Mouse (Mus musculus) liver, embryonic 15.5 days (tissue): Measurements from ENCODE around the gene Gm13539. TPM values are rescaled to one million over a fixed set of nuclear protein-coding genes. Genes with fewer than 3 reads are reported as not detected.
A peak's percentile ranks its signal among the peaks of the same experiment; 100 is the strongest.
"Not testable (repeated sequence)": the region's sequence is repeated elsewhere in the genome, so short reads cannot be mapped to it uniquely, and the experiment has no call there.

Experiments
- ATAC-seq: fragments of 200-750 bp; cut with Nextera tagmentation; 2 replicates; pipeline ENCODE4 v1.8.0; 2017; ENCODE audit warnings: moderate number of reproducible peaks, mild to moderate bottlenecking, moderate library complexity; ENCODE audit not compliant: insufficient read depth
- H3K27ac ChIP-seq: fragments of 300-500 bp; sonication (generic); replicated peaks from 2 replicates; pipeline ENCODE4 v1.5.1; 2015; ENCODE audit warnings: mild to moderate bottlenecking, inconsistent platforms
- H3K27me3 ChIP-seq: fragments of 300-500 bp; sonication (generic); 2 replicates; pipeline ENCODE4 v1.6.1; 2015; ENCODE audit warnings: mild to moderate bottlenecking, inconsistent platforms
- H3K36me3 ChIP-seq: fragments of 300-500 bp; sonication (generic); replicated peaks from 2 replicates; pipeline ENCODE4 v1.6.1; 2015; ENCODE audit warnings: moderate library complexity, mild to moderate bottlenecking, inconsistent platforms
- H3K4me1 ChIP-seq: fragments of 300-500 bp; sonication (generic); replicated peaks from 2 replicates; pipeline ENCODE4 v1.6.1; 2015; ENCODE audit warnings: inconsistent platforms
- H3K4me2 ChIP-seq: fragments of 300-500 bp; sonication (generic); 2 replicates; pipeline ENCODE4 v1.6.1; 2015; ENCODE audit warnings: moderate library complexity, mild to moderate bottlenecking, inconsistent platforms
- H3K4me3 ChIP-seq: fragments of 300-500 bp; sonication (generic); replicated peaks from 2 replicates; pipeline ENCODE4 v1.5.1; 2015; ENCODE audit warnings: mild to moderate bottlenecking, inconsistent platforms
- H3K9ac ChIP-seq: fragments of 300-500 bp; sonication (generic); 2 replicates; pipeline ENCODE4 v1.6.1; 2015; ENCODE audit warnings: moderate library complexity, mild to moderate bottlenecking, inconsistent platforms
- H3K9me3 ChIP-seq: fragments of 300-500 bp; sonication (generic); replicated peaks from 2 replicates; pipeline ENCODE4 v1.6.1; 2016; ENCODE audit warnings: inconsistent platforms
- WGBS: fragments of 180-500 bp; shearing (Covaris S2); methylation state at CpG from one replicate; pipeline ENCODE4 v1.1.7; 2015; ENCODE audit warnings: mixed read lengths; ENCODE audit not compliant: insufficient replicate concordance; 5-methylcytosine and 5-hydroxymethylcytosine counted together
- polyA plus RNA-seq: library from polyadenylated mRNA; unstranded; fragments of >200 nt; fragmentation: Nextera tagmentation; extraction: Ambion mirVana; gene quantifications from 2 replicates; pipeline ENCODE4 v1.2.1, GENCODE M21; 2015

Gene Gm13539
- polyA plus RNA-seq, 1 experiment from 2014 or later = not detected

DNA sequence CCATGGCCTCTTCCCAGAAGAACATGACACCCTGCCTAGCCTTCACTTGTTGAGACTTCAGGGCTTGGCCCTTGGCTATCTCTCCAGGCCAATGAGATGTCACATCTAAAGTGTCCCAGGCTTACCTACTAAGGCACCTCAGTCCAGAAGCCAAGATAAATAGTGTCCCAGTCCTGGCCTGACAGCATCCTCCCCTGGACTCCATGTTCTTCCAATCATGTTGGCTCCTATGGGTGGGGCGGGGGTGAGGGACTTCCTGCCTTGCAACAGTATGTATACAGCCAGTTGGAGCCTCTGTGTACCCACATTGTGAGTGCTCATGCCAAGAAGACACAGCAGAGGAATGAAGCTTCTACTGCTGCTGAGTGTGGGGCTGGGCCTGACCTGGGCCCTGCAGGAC is 5.3 kb upstream of the Gm13539 start, which contains the start of gene Lcn11:
Gene Lcn11 (plus strand): TSS at position 301 of the 400 bp plus-strand sequence.
- Histone ChIP-seq H3K9ac (no peak within 1 kb of the TSS), H3K36me3 (no peaks in the 10 kb centered on the region), H3K27me3 (no peaks in the 10 kb centered on the region; the same call in 1 of the 2 replicates), H3K4me2 (no peak within 1 kb of the TSS), H3K9me3 (no peaks in the 10 kb centered on the region), H3K4me3 (no peak within 1 kb of the TSS), H3K4me1 (no peaks in the 10 kb centered on the region), H3K27ac (no peak within 1 kb of the TSS)
- ATAC-seq = no peak
- 70% methylated on average over 1 of the region's 1 CpGs for WGBS

DNA sequence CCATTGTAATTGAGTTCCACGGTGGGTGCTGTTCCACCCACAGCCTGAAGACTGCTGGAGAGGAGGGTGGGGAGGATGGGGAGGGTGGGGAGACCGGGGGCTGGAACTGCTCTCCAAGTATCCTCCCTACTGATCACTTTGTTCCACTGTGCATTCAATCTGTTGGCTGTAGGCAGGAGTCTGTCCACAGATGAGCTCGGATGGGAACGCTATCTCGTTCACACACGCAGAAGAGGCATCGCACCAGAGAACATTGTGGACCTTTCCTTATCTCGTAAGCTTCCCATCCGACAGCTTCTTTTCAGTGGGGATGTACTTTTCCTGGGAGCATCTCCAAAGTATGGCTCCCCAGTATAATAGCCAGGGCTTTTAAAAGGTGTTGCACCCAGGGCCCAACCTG is 3.0 kb upstream of the Gm13539 start:
- no peak overlapping the region for H3K4me2 ChIP-seq
- H3K9ac ChIP-seq = no peak overlapping the region
- WGBS = 62% methylated on average over 9 of the region's 9 CpGs
- H3K27ac ChIP-seq = no peak overlapping the region
- no peaks in the 10 kb centered on the region for H3K4me1 ChIP-seq
- no peaks in the 10 kb centered on the region for H3K36me3 ChIP-seq
- no peaks in the 10 kb centered on the region; the same call in 1 of the 2 replicates for H3K27me3 ChIP-seq
- no peaks in the 10 kb centered on the region for H3K9me3 ChIP-seq
- ATAC-seq = no peak
- no peak overlapping the region for H3K4me3 ChIP-seq

DNA sequence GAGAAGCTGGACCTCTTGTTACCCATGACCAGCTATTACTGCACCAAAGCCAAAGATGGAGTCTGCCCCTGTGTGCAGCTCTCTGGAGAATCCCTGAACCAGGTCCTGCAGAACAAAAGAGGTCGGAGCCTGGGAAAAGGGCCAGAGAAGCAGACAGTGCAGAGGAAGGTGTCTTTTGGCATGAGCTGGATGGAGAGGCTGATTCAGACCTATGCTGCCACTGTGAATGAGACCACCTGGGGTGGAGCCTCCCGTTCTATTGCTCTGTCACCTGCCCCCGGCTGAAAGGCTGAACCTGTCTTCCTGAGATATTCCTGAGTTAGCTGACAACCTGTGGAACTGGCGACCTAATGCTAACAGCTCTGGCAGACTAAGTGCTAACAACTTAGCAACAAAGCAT is 1.1 kb upstream of the Gm13539 start:
- Histone ChIP-seq H3K4me3 (no peak overlapping the region), H3K9me3 (no peaks in the 10 kb centered on the region), H3K9ac (no peak overlapping the region), H3K27ac (no peak overlapping the region), H3K36me3 (no peaks in the 10 kb centered on the region), H3K4me1 (0 out of 2 replicates have a peak, but pooled peaks cover 3% of the 10 kb centered on the region), H3K4me2 (no peak overlapping the region), H3K27me3 (no peaks in the 10 kb centered on the region; the same call in 1 of the 2 replicates)
- WGBS = 38% methylated on average over 4 of the region's 4 CpGs
- ATAC-seq = no peak

DNA sequence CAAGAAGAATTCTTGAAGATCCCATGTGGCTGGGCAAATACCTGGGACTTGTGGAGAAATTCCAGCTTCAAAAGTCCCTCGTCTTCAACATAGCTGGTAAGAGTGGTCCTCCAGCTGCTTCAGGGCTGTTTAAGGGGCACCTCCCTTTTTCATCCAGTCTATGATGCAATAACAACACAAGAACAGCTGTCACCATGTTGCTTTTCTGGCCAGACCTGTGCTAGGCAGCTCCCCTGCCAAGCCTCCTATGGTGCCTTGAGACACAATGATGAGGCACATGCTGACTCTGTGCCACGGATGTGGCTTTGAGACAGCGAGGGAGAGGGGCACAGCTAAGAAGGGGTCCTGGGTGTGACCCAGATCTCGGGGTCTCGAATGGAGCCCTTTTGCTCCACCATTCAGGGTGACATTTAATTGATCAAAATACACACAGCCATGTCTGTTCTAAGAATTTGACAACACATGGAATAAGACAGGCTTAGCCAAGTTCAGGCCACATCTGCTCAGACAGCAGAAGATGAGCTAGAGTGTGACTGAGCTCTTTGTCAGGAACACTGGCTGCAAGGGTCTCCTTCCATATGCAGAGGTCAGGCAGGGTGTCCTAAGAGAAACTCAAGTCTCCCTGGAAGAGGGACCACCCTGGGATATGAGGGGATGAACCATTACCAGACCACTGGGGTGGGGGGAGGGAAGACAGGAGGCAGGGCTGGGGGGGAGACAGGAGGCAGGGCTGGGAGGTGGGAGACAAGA is 3.7 kb downstream of the Gm13539 start:
- Histone ChIP-seq H3K27ac (no peak overlapping the region), H3K27me3 (no peaks in the 10 kb centered on the region), H3K36me3 (no peaks in the 10 kb centered on the region), H3K9me3 (no peaks in the 10 kb centered on the region), H3K4me1 (peaks cover 19% of the 10 kb centered on the region; the same call in 1 of the 2 replicates), H3K9ac (no peak overlapping the region), H3K4me2 (no peak overlapping the region), H3K4me3 (no peak overlapping the region)
- WGBS = 55% methylated on average over 5 of the region's 5 CpGs
- no peak for ATAC-seq

DNA sequence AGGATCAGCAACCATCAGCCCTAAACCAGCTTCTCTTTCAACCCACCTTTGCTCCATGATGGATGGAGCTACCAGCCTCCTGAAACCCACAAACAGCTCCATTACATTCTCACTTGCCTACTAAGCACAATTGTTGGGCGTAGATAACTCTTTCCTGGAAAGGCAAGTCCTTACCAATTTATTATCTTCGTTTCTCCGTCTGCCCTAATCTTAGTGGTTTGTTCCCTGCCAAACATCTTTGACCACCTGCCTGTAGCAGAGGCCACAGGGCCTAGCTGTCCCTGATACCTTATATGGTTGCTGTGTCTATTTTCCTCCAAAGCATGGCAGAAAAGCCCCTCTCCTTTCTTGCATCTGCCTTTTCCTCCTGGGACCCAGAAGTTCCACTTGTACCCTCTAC is 7.0 kb downstream of the Gm13539 start:
- Histone ChIP-seq H3K27ac (0 out of 2 replicates have a peak overlapping the region, but pooled peaks have one; percentile 34), H3K9me3 (no peaks in the 10 kb centered on the region), H3K9ac (no peak overlapping the region), H3K4me1 (peaks cover 19% of the 10 kb centered on the region; the same call in 1 of the 2 replicates), H3K4me2 (no peak overlapping the region), H3K4me3 (no peak overlapping the region), H3K36me3 (no peaks in the 10 kb centered on the region), H3K27me3 (no peaks in the 10 kb centered on the region; the same call in 1 of the 2 replicates)
- WGBS = 27% methylated on average over 3 of the region's 3 CpGs
- peak; percentile 73 for ATAC-seq

GRCm38 (mm10) chr2:25797635-25798034 is 15.6 kb downstream of the Gm13539 start:
- H3K9ac ChIP-seq = no peak overlapping the region
- H3K9me3 ChIP-seq = no peaks in the 10 kb centered on the region
- no peaks in the 10 kb centered on the region for H3K4me1 ChIP-seq
- H3K27me3 ChIP-seq = no peaks in the 10 kb centered on the region; the same call in 1 of the 2 replicates
- H3K27ac ChIP-seq = no peak overlapping the region
- no peak overlapping the region for H3K4me2 ChIP-seq
- no peak overlapping the region for H3K4me3 ChIP-seq
- 17% methylated on average over 2 of the region's 2 CpGs for WGBS
- ATAC-seq = no peak
- no peaks in the 10 kb centered on the region for H3K36me3 ChIP-seq

DNA sequence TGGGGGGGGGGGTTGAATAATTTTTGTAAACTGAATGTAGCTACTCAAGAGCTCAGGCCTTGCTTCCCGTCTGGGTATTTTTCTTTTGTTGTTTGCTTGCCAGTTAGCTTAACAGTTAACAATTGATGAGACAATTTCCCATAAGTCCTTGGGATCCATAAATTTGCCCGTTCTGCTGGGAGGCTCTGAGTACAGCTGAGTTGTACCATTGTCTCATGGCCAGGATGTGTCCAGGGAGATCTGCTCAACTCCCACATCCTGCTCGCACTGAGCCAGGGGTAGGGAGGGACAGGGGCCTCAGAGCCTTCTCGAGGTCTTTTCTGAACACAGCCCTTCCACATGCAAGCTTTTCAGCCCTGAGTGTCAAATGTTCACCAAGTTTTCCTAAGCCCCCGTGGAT is 16.0 kb downstream of the Gm13539 start:
- Histone ChIP-seq H3K27ac (no peak overlapping the region), H3K36me3 (no peaks in the 10 kb centered on the region), H3K9ac (no peak overlapping the region), H3K4me3 (no peak overlapping the region), H3K4me1 (no peaks in the 10 kb centered on the region), H3K4me2 (no peak overlapping the region), H3K27me3 (no peaks in the 10 kb centered on the region; the same call in 1 of the 2 replicates), H3K9me3 (no peaks in the 10 kb centered on the region)
- 30% methylated on average over 5 of the region's 5 CpGs for WGBS
- ATAC-seq = no peak

- Histone ChIP-seq H3K36me3 (no peaks in the 10 kb centered on the region), H3K4me2 (no peak overlapping the region), H3K4me3 (no peak overlapping the region), H3K9ac (no peak overlapping the region), H3K27me3 (no peaks in the 10 kb centered on the region), H3K4me1 (no peaks in the 10 kb centered on the region), H3K9me3 (no peaks in the 10 kb centered on the region), H3K27ac (no peak overlapping the region)
- ATAC-seq = no peak
- WGBS = 44% methylated on average over 2 of the region's 2 CpGs
These were observed 29.7 kb downstream of the Gm13539 start for GRCm38 (mm10) chr2:25811711-25812110.

- Histone ChIP-seq H3K9ac (no peak overlapping the region), H3K4me1 (no peaks in the 10 kb centered on the region), H3K27me3 (no peaks in the 10 kb centered on the region), H3K27ac (no peak overlapping the region), H3K4me2 (no peak overlapping the region), H3K4me3 (no peak overlapping the region), H3K9me3 (no peaks in the 10 kb centered on the region), H3K36me3 (no peaks in the 10 kb centered on the region)
- no peak for ATAC-seq
- WGBS = 58% methylated on average over 5 of the region's 5 CpGs
These were observed 31.3 kb downstream of the Gm13539 start for GRCm38 (mm10) chr2:25813364-25813763.

DNA sequence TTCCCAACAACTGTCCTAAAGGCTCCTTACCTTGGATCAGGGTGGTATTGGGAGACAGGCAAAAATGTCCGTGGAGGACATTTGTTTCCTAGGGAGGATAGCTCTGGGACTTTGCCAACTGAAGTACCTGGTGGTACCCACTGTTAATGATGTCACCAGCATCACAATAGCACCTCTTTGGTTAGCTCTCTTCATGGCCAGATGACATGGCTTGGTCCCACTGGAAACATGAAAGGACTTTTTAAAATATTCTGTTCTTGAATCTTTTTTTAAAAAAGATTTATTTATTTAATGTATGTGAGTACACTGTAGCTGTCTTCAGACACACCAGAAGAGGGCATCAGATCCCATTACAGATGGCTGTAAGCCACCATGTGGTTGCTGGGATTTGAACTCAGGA is 33.7 kb downstream of the Gm13539 start, which contains the start of gene Glt6d1:
Gene Glt6d1 (minus strand): TSS at position 101 of the 400 bp plus-strand sequence.
- WGBS = 56% methylated on average over 1 of the region's 1 CpGs
- not testable (repeated sequence) for H3K4me3 ChIP-seq, H3K4me2 ChIP-seq, H3K9me3 ChIP-seq, H3K27me3 ChIP-seq, H3K36me3 ChIP-seq, H3K27ac ChIP-seq, ATAC-seq, H3K9ac ChIP-seq, H3K4me1 ChIP-seq

DNA sequence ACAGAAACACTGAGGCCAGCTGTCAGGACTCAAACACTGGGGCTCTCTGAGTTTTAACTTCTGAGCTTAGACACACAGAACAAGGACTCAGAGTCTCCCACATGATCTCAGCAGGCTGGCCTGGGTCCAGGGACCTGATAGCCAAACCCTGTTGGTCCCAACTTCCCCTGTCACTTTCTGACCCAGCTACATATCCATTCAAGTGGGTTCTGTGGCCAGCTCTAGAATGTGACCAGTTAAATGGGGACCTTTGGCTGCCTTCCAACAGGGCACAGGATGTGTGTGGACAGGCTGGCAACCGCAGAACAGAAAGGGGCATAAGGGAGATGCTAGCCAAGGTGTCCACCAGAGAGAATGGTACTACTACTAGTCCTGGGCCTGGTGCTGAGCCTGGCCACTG is 40.7 kb downstream of the Gm13539 start, which contains the start of gene Lcn9:
Gene Lcn9 (plus strand): TSS at position 348 of the 400 bp plus-strand sequence.
- Histone ChIP-seq H3K4me3 (no peak within 1 kb of the TSS), H3K9ac (no peak within 1 kb of the TSS), H3K9me3 (no peaks in the 10 kb centered on the region), H3K36me3 (no peaks in the 10 kb centered on the region), H3K27ac (no peak within 1 kb of the TSS), H3K4me2 (no peak within 1 kb of the TSS), H3K4me1 (no peaks in the 10 kb centered on the region), H3K27me3 (no peaks in the 10 kb centered on the region)
- 52% methylated on average over 1 of the region's 1 CpGs for WGBS
- no peak for ATAC-seq
